Mouse (Mus musculus) bone marrow macrophage, adult 2 months (primary cell): ENCODE data around the gene Cbx5. TPM values are rescaled to one million over a fixed set of nuclear protein-coding genes. Genes with fewer than 3 reads are reported as not detected.

Experiments
- H3K27ac ChIP-seq: 2 replicates; pipeline ENCODE4 v1.5.1; 2012; ENCODE audit warnings: low read depth, low read length; ENCODE audit not compliant: insufficient read depth
- H3K4me1 ChIP-seq: 2 replicates; pipeline ENCODE4 v1.6.1; 2012; ENCODE audit warnings: low read length; ENCODE audit not compliant: control insufficient read depth, insufficient read depth
- H3K4me3 ChIP-seq: 2 replicates; pipeline ENCODE4 v1.5.1; 2012; ENCODE audit warnings: mild to moderate bottlenecking, low read length, moderate library complexity; ENCODE audit not compliant: insufficient read depth
- CTCF ChIP-seq: IDR thresholded peaks from 2 replicates; pipeline ENCODE4 v1.5.1; 2012; ENCODE audit warnings: low read depth, mild to moderate bottlenecking, low read length, moderate library complexity
- POLR2A ChIP-seq: IDR thresholded peaks from 2 replicates; pipeline ENCODE4 v1.6.1; 2012; ENCODE audit warnings: mild to moderate bottlenecking, low read depth, low read length, borderline replicate concordance
- polyA plus RNA-seq: library from polyadenylated mRNA; stranded (reverse); fragments of >200 nt; gene quantifications from 2 replicates; pipeline ENCODE4 v1.2.4, GENCODE M21; 2012; ENCODE audit not compliant: missing spikeins, insufficient read depth, insufficient read length

Gene Cbx5
- polyA plus RNA-seq, 1 experiment = 33.5 TPM

GRCm38 (mm10) chr15:103176874-103177421 is 62.7 kb downstream of the Cbx5 start:
- Histone ChIP-seq H3K4me1 (no peaks in the 10 kb centered on the region), H3K27ac (no peak overlapping the region), H3K4me3 (no peak overlapping the region)
- TF ChIP-seq POLR2A (no peak), CTCF (peak; percentile 82)

GRCm38 (mm10) chr15:103173251-103173650 is 66.4 kb downstream of the Cbx5 start:
- H3K27ac ChIP-seq = no peak overlapping the region
- no peak overlapping the region for H3K4me3 ChIP-seq
- H3K4me1 ChIP-seq = no peaks in the 10 kb centered on the region; the same call in 1 of the 2 replicates
- TF ChIP-seq POLR2A (no peak), CTCF (no peak)

GRCm38 (mm10) chr15:103172537-103172936 is 67.1 kb downstream of the Cbx5 start:
- H3K4me3 ChIP-seq = no peak overlapping the region
- H3K4me1 ChIP-seq = no peaks in the 10 kb centered on the region; the same call in 1 of the 2 replicates
- H3K27ac ChIP-seq = no peak overlapping the region
- TF ChIP-seq CTCF (0 out of 2 replicates have a peak, but pooled peaks have one; percentile 15), POLR2A (no peak)

- Histone ChIP-seq H3K4me3 (no peak overlapping the region), H3K27ac (no peak overlapping the region), H3K4me1 (no peaks in the 10 kb centered on the region; the same call in 1 of the 2 replicates)
- no peak for TF ChIP-seq POLR2A
- no peak for TF ChIP-seq CTCF
These were observed 68.3 kb downstream of the Cbx5 start for GRCm38 (mm10) chr15:103171276-103171675.

- no peak for TF ChIP-seq POLR2A
- no peak for TF ChIP-seq CTCF
- peaks cover under 1% of the 10 kb centered on the region; the same call in 1 of the 2 replicates for H3K4me1 ChIP-seq
- no peak overlapping the region for H3K27ac ChIP-seq
- H3K4me3 ChIP-seq = no peak overlapping the region
These were observed 69.3 kb downstream of the Cbx5 start for GRCm38 (mm10) chr15:103170316-103170679.

GRCm38 (mm10) chr15:103169612-103170315 is 69.9 kb downstream of the Cbx5 start:
- H3K4me1 ChIP-seq = peaks cover 5% of the 10 kb centered on the region; the same call in 1 of the 2 replicates
- peak overlapping the region; percentile 27; the same call in 1 of the 2 replicates for H3K4me3 ChIP-seq
- TF ChIP-seq CTCF = no peak
- no peak for TF ChIP-seq POLR2A
- H3K27ac ChIP-seq = no peak overlapping the region

- H3K4me3 ChIP-seq = peak overlapping the region; percentile 62
- TF ChIP-seq POLR2A (no peak), CTCF (no peak)
- no peak overlapping the region for H3K27ac ChIP-seq
- H3K4me1 ChIP-seq = peaks cover 5% of the 10 kb centered on the region; the same call in 1 of the 2 replicates
These were observed 70.6 kb downstream of the Cbx5 start for GRCm38 (mm10) chr15:103168801-103169611.

- no peak overlapping the region for H3K4me3 ChIP-seq
- TF ChIP-seq POLR2A (no peak), CTCF (no peak)
- H3K4me1 ChIP-seq = peaks cover 10% of the 10 kb centered on the region
- no peak overlapping the region for H3K27ac ChIP-seq
These were observed 71.8 kb downstream of the Cbx5 start for GRCm38 (mm10) chr15:103167786-103168185.

GRCm38 (mm10) chr15:103167042-103167615 is 72.5 kb downstream of the Cbx5 start, which contains the start of gene Smug1:
Gene Smug1 (minus strand): TSS chr15:103167092.
- H3K4me1 ChIP-seq = peaks cover 10% of the 10 kb centered on the region
- H3K4me3 ChIP-seq = no peak within 1 kb of the TSS
- TF ChIP-seq POLR2A (no peak), CTCF (no peak)
- no peak within 1 kb of the TSS for H3K27ac ChIP-seq

GRCm38 (mm10) chr15:103165924-103166323 is 73.7 kb downstream of the Cbx5 start:
- TF ChIP-seq POLR2A (no peak), CTCF (no peak)
- Histone ChIP-seq H3K4me3 (no peak overlapping the region), H3K27ac (no peak overlapping the region), H3K4me1 (peaks cover 16% of the 10 kb centered on the region)
